Mouse (Mus musculus) erythroblast, embryonic 14.5 days (primary cell): ENCODE measurements around the gene 4930562C15Rik. TPM values are rescaled to one million over a fixed set of nuclear protein-coding genes. Genes with fewer than 3 reads are reported as not detected.

Experiments used
- H3K27me3 ChIP-seq: 2 replicates; pipeline ENCODE4 v1.6.1; 2012; ENCODE audit warnings: inconsistent platforms; ENCODE audit not compliant: control insufficient read depth
- H3K36me3 ChIP-seq: 2 replicates; pipeline ENCODE4 v1.6.1; 2012; ENCODE audit warnings: mild to moderate bottlenecking, inconsistent platforms; ENCODE audit not compliant: control insufficient read depth
- H3K4me1 ChIP-seq: 2 replicates; pipeline ENCODE4 v1.6.1; 2012; ENCODE audit warnings: inconsistent platforms; ENCODE audit not compliant: control insufficient read depth
- H3K4me3 ChIP-seq: replicated peaks from 2 replicates; pipeline ENCODE3; 2012; ENCODE audit warnings: moderate library complexity, mild to moderate bottlenecking, inconsistent platforms
- H3K9me3 ChIP-seq: 2 replicates; pipeline ENCODE4 v1.6.1; 2012; ENCODE audit warnings: low read length, inconsistent platforms, mixed read lengths; ENCODE audit not compliant: control insufficient read depth
- GATA1 ChIP-seq: IDR thresholded peaks from 2 replicates; pipeline ENCODE4 v1.6.1; 2012; ENCODE audit warnings: low read length, inconsistent platforms, mixed read lengths
- TAL1 ChIP-seq: IDR thresholded peaks from 3 replicates; pipeline ENCODE4 v1.6.1; 2012; ENCODE audit warnings: low read length, inconsistent platforms, mixed read lengths
- polyA plus RNA-seq: library from polyadenylated mRNA; stranded (reverse); fragments of >175 nt; gene quantifications from 2 replicates; pipeline ENCODE4 v1.2.3, GENCODE M21; 2012

Gene 4930562C15Rik
- polyA plus RNA-seq, 1 experiment = not detected

- Histone ChIP-seq H3K36me3 (peaks cover 32% of the 10 kb centered on the region), H3K9me3 (no peaks in the 10 kb centered on the region), H3K4me3 (no peak overlapping the region), H3K4me1 (peaks cover 11% of the 10 kb centered on the region), H3K27me3 (no peaks in the 10 kb centered on the region)
- TF ChIP-seq GATA1 (no peak), TAL1 (no peak)
Observed at GRCm38 (mm10) chr16:4907972-4908371, 72.8 kb downstream of the 4930562C15Rik start.

GRCm38 (mm10) chr16:4909745-4910144 is 74.5 kb downstream of the 4930562C15Rik start:
- H3K9me3 ChIP-seq = no peaks in the 10 kb centered on the region
- TF ChIP-seq TAL1 (no peak), GATA1 (no peak)
- no peaks in the 10 kb centered on the region for H3K27me3 ChIP-seq
- H3K36me3 ChIP-seq = peaks cover 44% of the 10 kb centered on the region
- no peak overlapping the region for H3K4me3 ChIP-seq
- peaks cover 15% of the 10 kb centered on the region for H3K4me1 ChIP-seq

GRCm38 (mm10) chr16:4910758-4911157 is 75.5 kb downstream of the 4930562C15Rik start:
- Histone ChIP-seq H3K36me3 (peaks cover 50% of the 10 kb centered on the region), H3K9me3 (no peaks in the 10 kb centered on the region), H3K4me3 (no peak overlapping the region), H3K4me1 (peaks cover 12% of the 10 kb centered on the region), H3K27me3 (no peaks in the 10 kb centered on the region)
- no peak for TF ChIP-seq GATA1
- no peak for TF ChIP-seq TAL1

- H3K4me1 ChIP-seq = peaks cover 12% of the 10 kb centered on the region
- no peak overlapping the region for H3K4me3 ChIP-seq
- no peaks in the 10 kb centered on the region for H3K9me3 ChIP-seq
- peaks cover 55% of the 10 kb centered on the region for H3K36me3 ChIP-seq
- H3K27me3 ChIP-seq = no peaks in the 10 kb centered on the region
- TF ChIP-seq GATA1 = no peak
- TF ChIP-seq TAL1 = no peak
Observed at GRCm38 (mm10) chr16:4912074-4912648, 76.9 kb downstream of the 4930562C15Rik start.

- Histone ChIP-seq H3K9me3 (no peaks in the 10 kb centered on the region), H3K4me1 (peaks cover 9% of the 10 kb centered on the region), H3K4me3 (no peak overlapping the region), H3K27me3 (no peaks in the 10 kb centered on the region), H3K36me3 (peaks cover 52% of the 10 kb centered on the region)
- TF ChIP-seq TAL1 (no peak), GATA1 (no peak)
Observed at GRCm38 (mm10) chr16:4912907-4913782, 77.9 kb downstream of the 4930562C15Rik start.

- H3K27me3 ChIP-seq = no peaks in the 10 kb centered on the region
- no peak overlapping the region for H3K4me3 ChIP-seq
- TF ChIP-seq GATA1 = no peak
- no peak for TF ChIP-seq TAL1
- H3K9me3 ChIP-seq = no peaks in the 10 kb centered on the region
- H3K4me1 ChIP-seq = peaks cover 7% of the 10 kb centered on the region
- peaks cover 48% of the 10 kb centered on the region for H3K36me3 ChIP-seq
Observed at GRCm38 (mm10) chr16:4913783-4914735, 78.8 kb downstream of the 4930562C15Rik start.

GRCm38 (mm10) chr16:4915931-4916330 is 80.7 kb downstream of the 4930562C15Rik start:
- peaks cover 41% of the 10 kb centered on the region for H3K36me3 ChIP-seq
- H3K4me3 ChIP-seq = no peak overlapping the region
- H3K9me3 ChIP-seq = no peaks in the 10 kb centered on the region
- TF ChIP-seq TAL1 (no peak), GATA1 (no peak)
- no peaks in the 10 kb centered on the region for H3K27me3 ChIP-seq
- H3K4me1 ChIP-seq = peaks cover 7% of the 10 kb centered on the region

- Histone ChIP-seq H3K27me3 (no peaks in the 10 kb centered on the region), H3K4me3 (no peak overlapping the region), H3K36me3 (peaks cover 35% of the 10 kb centered on the region), H3K9me3 (no peaks in the 10 kb centered on the region), H3K4me1 (peaks cover 7% of the 10 kb centered on the region)
- TF ChIP-seq TAL1 (no peak), GATA1 (no peak)
Observed at GRCm38 (mm10) chr16:4916608-4917007, 81.4 kb downstream of the 4930562C15Rik start.

Other genes starting within 250 kb of the 4930562C15Rik start
- gene Glis2, start 240.7 kb upstream of the 4930562C15Rik start, polyA plus RNA-seq = 0.01 TPM in 1 of 2 replicates, not detected in the other
- 15.1 and 16.3 TPM in 2 replicates for gene Pam16, start 210.4 kb upstream of the 4930562C15Rik start, polyA plus RNA-seq
- gene Vasn, start 195.5 kb upstream of the 4930562C15Rik start, polyA plus RNA-seq = 0.01 and 0.19 TPM in 2 replicates
- 0.66 and 0.80 TPM in 2 replicates for gene Dnaja3, start 195.4 kb upstream of the 4930562C15Rik start, polyA plus RNA-seq
- 1.1 and 3.2 TPM in 2 replicates for gene Coro7, start 155.6 kb upstream of the 4930562C15Rik start, polyA plus RNA-seq
- 1.9 and 4.0 TPM in 2 replicates for gene Nmral1, start 116.1 kb upstream of the 4930562C15Rik start, polyA plus RNA-seq
- 0.34 and 1.3 TPM in 2 replicates for gene Hmox2, start 109.1 kb upstream of the 4930562C15Rik start, polyA plus RNA-seq
- gene Cdip1, start 45.1 kb upstream of the 4930562C15Rik start, polyA plus RNA-seq = 0.93 and 0.95 TPM in 2 replicates
- gene Ubald1, start 44.9 kb downstream of the 4930562C15Rik start, polyA plus RNA-seq = 16.2 and 18.6 TPM in 2 replicates
- 0.29 and 0.43 TPM in 2 replicates for gene Mgrn1, start 50.8 kb downstream of the 4930562C15Rik start, polyA plus RNA-seq
- 0.69 and 1.1 TPM in 2 replicates for gene Nudt16l1, start 103.3 kb downstream of the 4930562C15Rik start, polyA plus RNA-seq
- 1.9 TPM in 2 replicates for gene Anks3, start 128.8 kb downstream of the 4930562C15Rik start, polyA plus RNA-seq
- gene Sept12, start 162.4 kb downstream of the 4930562C15Rik start, polyA plus RNA-seq = not detected in 2 replicates
- gene Smim22, start 171.9 kb downstream of the 4930562C15Rik start, polyA plus RNA-seq = not detected in 2 replicates
- gene Rogdi, start 178.1 kb downstream of the 4930562C15Rik start, polyA plus RNA-seq = 1.0 and 1.6 TPM in 2 replicates
- gene Glyr1, start 214.4 kb downstream of the 4930562C15Rik start, polyA plus RNA-seq = 0.42 and 0.50 TPM in 2 replicates
- 1.9 and 2.3 TPM in 2 replicates for gene Ubn1, start 214.6 kb downstream of the 4930562C15Rik start, polyA plus RNA-seq